ENCODE assay signal across 35 mouse cellular contexts in the genomic region with DNA sequence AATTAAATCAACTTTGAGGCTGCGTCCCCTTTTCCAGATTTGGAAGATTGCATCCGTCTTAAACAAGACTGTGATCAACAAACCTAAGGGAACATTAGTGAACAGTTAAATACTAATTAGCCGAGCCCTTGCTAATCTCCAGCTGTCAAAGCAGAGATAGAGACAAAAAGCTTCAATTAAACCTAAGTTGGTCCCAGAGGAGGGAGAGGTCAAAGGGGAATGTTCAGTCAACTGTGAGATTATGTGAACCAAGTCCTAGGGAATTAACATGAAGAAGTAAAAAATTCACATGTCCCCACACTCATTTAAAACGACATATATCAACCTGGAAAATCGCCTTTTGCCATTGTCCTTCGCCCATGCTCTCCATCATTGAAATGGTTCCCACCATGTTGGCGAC. TPM values are rescaled to one million over a fixed set of nuclear protein-coding genes. Genes with fewer than 3 reads are reported as not detected.
DNase-seq lines count a peak whose midpoint lies in the region; ATAC-seq and TF ChIP-seq lines count a peak whose summit lies in the region.
"Had no signal": no experiment of that assay in that cellular context is flagged by ENCODE, and none has a peak within 500 bp of the region (broad histone marks: within the 10 kb centered on the region; RNA-seq: fewer than 3 reads in every experiment).

No protein-coding gene starts in this region.

- H3K27me3 ChIP-seq in liver, adult 2 months (ENCODE audit: control insufficient read depth, insufficient read depth, low read length) = no peaks in the 10 kb centered on the region
- H3K27me3 ChIP-seq in liver, embryonic 12.5 days (replicated peaks) = no peaks in the 10 kb centered on the region
- H3K27me3 ChIP-seq: CH12.LX; forebrain, embryonic 12.5 days; heart, embryonic 12.5 days; lung, embryonic 15.5 days had no signal

- no peak overlapping the region for H3K4me2 ChIP-seq in liver, embryonic 12.5 days
- H3K4me2 ChIP-seq: embryonic facial prominence, embryonic 13.5 days; forebrain, embryonic 12.5 days; heart, embryonic 12.5 days; lung, embryonic 15.5 days; midbrain, embryonic 11.5 days had no signal

- H3K36me3 ChIP-seq in liver, adult 2 months (ENCODE audit: control insufficient read depth, insufficient read depth, low read length) = no peaks in the 10 kb centered on the region
- H3K36me3 ChIP-seq in liver, embryonic 12.5 days = no peaks in the 10 kb centered on the region
- H3K36me3 ChIP-seq: embryonic facial prominence, embryonic 13.5 days; forebrain, embryonic 12.5 days; heart, embryonic 12.5 days; lung, embryonic 15.5 days had no signal

- TF ChIP-seq POLR2A in liver, adult 2 months (IDR thresholded peaks at IDR 0.05; ENCODE audit: extremely low read depth, insufficient read depth, low read length) = no peak

- no peak overlapping the region for H3K9ac ChIP-seq in liver, adult 2 months (ENCODE audit: low read depth, low read length)
- H3K9ac ChIP-seq in liver, embryonic 12.5 days = no peak overlapping the region
- H3K9ac ChIP-seq: embryonic facial prominence, embryonic 13.5 days; forebrain, embryonic 12.5 days; heart, embryonic 12.5 days; lung, embryonic 15.5 days had no signal

- no peaks in the 10 kb centered on the region for H3K9me3 ChIP-seq in liver, embryonic 12.5 days (replicated peaks)
- H3K9me3 ChIP-seq: embryonic facial prominence, embryonic 13.5 days; forebrain, embryonic 12.5 days; heart, embryonic 12.5 days; lung, embryonic 15.5 days had no signal

- H3K4me1 ChIP-seq in liver, adult 2 months (ENCODE audit: control insufficient read depth, insufficient read depth, low read length) = no peaks in the 10 kb centered on the region
- no peaks in the 10 kb centered on the region for H3K4me1 ChIP-seq in liver, embryonic 12.5 days
- H3K4me1 ChIP-seq: embryonic facial prominence, embryonic 13.5 days; forebrain, embryonic 12.5 days; lung, embryonic 15.5 days had no signal

- no peaks in the 10 kb centered on the region for H3K79me2 ChIP-seq in liver, adult 2 months (ENCODE audit: control insufficient read depth, insufficient read depth, low read length)

- peak; percentile 12 for DNase-seq in liver, adult 2 months (ENCODE audit: extremely low read depth, low read depth, low spot score)
- peak; percentile 42 for DNase-seq in embryo, embryonic 10 days (ENCODE audit: low spot score)
- DNase-seq in embryo, embryonic 9.5 days (ENCODE audit: extremely low spot score) = peak; percentile 31
- DNase-seq in retina, postnatal 1 day = peak; percentile 52
- DNase-seq in heart, postnatal 25 days (ENCODE audit: low spot score) = no peak
- DNase-seq: adrenal gland, postnatal 10 days; B cell, adult 2 months; cerebellum, adult 11 months; cerebellum, adult 9-11 months; gastrocnemius, postnatal 25 days; heart, adult 2 months; kidney, adult 18-20 months; kidney, postnatal 10 days; layer of hippocampus, adult 9-11 months; liver; right cerebral cortex, adult 18-20 months; thymus, adult 18-20 months; thymus, postnatal 25 days had no signal

- no peak for ATAC-seq in liver, embryonic 12.5 days
- ATAC-seq in granulocyte monocyte progenitor cell, adult 5-6 weeks (replicated peaks; ENCODE audit: poor library complexity, severe bottlenecking) = no peak
- ATAC-seq: hindbrain, embryonic 16.5 days had no signal

- no peak overlapping the region for H3K27ac ChIP-seq in liver, adult 2 months (replicated peaks; ENCODE audit: insufficient read depth, low read depth, low read length)
- H3K27ac ChIP-seq in liver, embryonic 12.5 days = no peak overlapping the region
- H3K27ac ChIP-seq: embryonic facial prominence, embryonic 13.5 days; forebrain, embryonic 12.5 days; heart, adult 2 months; lung, embryonic 15.5 days; stomach, postnatal 0 days had no signal

- no peak for TF ChIP-seq CTCF in liver, adult 2 months (IDR thresholded peaks at IDR 0.05; ENCODE audit: low read depth, low read length)

- intact Hi-C loops in heart, postnatal 25 days (cut with DNase I) = no loop called here

- no peak overlapping the region for H3K4me3 ChIP-seq in liver, adult 2 months (ENCODE audit: insufficient read depth, low read depth, low read length)
- H3K4me3 ChIP-seq in liver, embryonic 12.5 days = no peak overlapping the region
- H3K4me3 ChIP-seq: embryonic facial prominence, embryonic 13.5 days; erythroblast, embryonic 14.5 days; forebrain, embryonic 12.5 days; heart, adult 2 months; heart, embryonic 12.5 days; lung, embryonic 15.5 days had no signal

- 77% methylated on average over 7 of the region's 7 CpGs for WGBS in liver, adult 2 months
- 67% methylated on average over 7 of the region's 7 CpGs for WGBS in liver, embryonic 12.5 days (ENCODE audit: insufficient replicate concordance)

RNA-seq across cellular contexts. Expression of gene Tbx20, which starts 59.7 kb away (rescaled TPM):
- 2.2 and 3.0 TPM in 2 replicates for total RNA-seq in liver, adult 2 months (2014; rRNA removed)
- polyA plus RNA-seq in liver, adult 2 months (2012; rRNA removed) = 0.52 and 0.67 TPM in 2 replicates
- polyA plus RNA-seq in liver, embryonic 12.5 days (2016; fragmentation: Nextera tagmentation; extraction: Ambion mirVana) = 1.8 and 1.9 TPM in 2 replicates
- total RNA-seq in granulocyte monocyte progenitor cell, adult 5-6 weeks (2014; fragmentation: Nextera tagmentation) = not detected in 2 replicates
- not detected in 2 replicates for total RNA-seq in granulocyte monocyte progenitor cell, adult 5-6 weeks (2017)
- 10 to 100 TPM; 88.9 to 92.6 TPM for total RNA-seq in heart, postnatal 25 days (2021)
- total RNA-seq: CH12.LX; common myeloid progenitor, adult 5-6 weeks; gastrocnemius, adult 18-20 months; gastrocnemius, postnatal 25 days; hematopoietic stem cell, adult 5-6 weeks; left cerebral cortex, postnatal 10 days; megakaryocyte progenitor cell, adult 5-6 weeks had no signal
- polyA plus RNA-seq: erythroblast, embryonic 14.5 days; spleen, adult 2 months; stomach, postnatal 0 days had no signal

Comparison
In these comparisons a context has a peak if more than half of its experiments do, and no peak if none do; other contexts are left out.
1. RNA of gene Tbx20, which starts 59.7 kb away (total RNA-seq): 88.9 to 92.6 TPM in heart, postnatal 25 days; 2.2 to 3.0 TPM in liver, adult 2 months and not detected in granulocyte monocyte progenitor cell, adult 5-6 weeks; every median in the first group is over 10 times any median in the second.